Mouse (Mus musculus) heart, postnatal 0 days (tissue): ENCODE data around the gene Sufu.

Experiments used
- CTCF ChIP-seq: IDR thresholded peaks from 2 replicates; pipeline ENCODE4 v1.5.1; 2016; ENCODE audit warnings: antibody characterized with exemption, control low read depth, low read depth
- EP300 ChIP-seq: IDR thresholded peaks from 2 replicates; pipeline ENCODE4 v1.6.1; 2016; ENCODE audit warnings: antibody characterized with exemption, low read depth

DNA sequence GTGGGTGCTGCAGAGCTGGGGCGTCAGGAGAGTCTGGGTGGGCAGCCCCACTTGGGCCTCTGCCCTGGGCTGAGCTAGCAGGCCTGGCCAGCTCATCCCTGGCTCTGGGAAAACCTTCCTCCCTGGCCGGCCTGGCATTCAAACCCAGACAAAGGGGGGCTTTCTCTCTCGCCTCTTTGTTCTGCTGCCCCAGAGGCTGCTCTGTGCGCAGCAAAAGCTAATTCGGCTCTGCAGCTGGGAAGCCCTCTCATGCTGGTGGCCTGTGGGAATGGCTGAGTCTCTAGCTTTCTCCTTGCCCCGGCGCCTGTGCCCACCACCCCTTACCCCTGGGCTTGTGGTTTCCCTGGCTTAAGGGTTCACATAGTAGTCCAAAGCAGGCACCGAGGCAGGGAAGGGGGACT, 110.5 kb downstream of the Sufu start:
- no peak for TF ChIP-seq EP300
- TF ChIP-seq CTCF = no peak
